Mouse (Mus musculus) embryonic facial prominence, embryonic 13.5 days (tissue): ENCODE data around the gene Comt. TPM values are rescaled to one million over a fixed set of nuclear protein-coding genes. Genes with fewer than 3 reads are reported as not detected.

Experiments used
- ATAC-seq: fragments of 200-750 bp; cut with Nextera tagmentation; 2 replicates; pipeline ENCODE4 v1.8.0; 2017; ENCODE audit warnings: low read depth; ENCODE audit not compliant: insufficient number of reproducible peaks, insufficient read depth, low FRiP score, low TSS enrichment
- H3K27ac ChIP-seq: fragments of 300-500 bp; sonication (generic); 2 replicates; pipeline ENCODE4 v1.5.1; 2015; ENCODE audit warnings: moderate library complexity, mild to moderate bottlenecking, inconsistent platforms
- H3K27me3 ChIP-seq: fragments of 300-500 bp; sonication (generic); 2 replicates; pipeline ENCODE4 v1.6.1; 2015; ENCODE audit warnings: mild to moderate bottlenecking, inconsistent platforms
- H3K36me3 ChIP-seq: fragments of 300-500 bp; sonication (generic); 2 replicates; pipeline ENCODE4 v1.6.1; 2015; ENCODE audit warnings: mild to moderate bottlenecking, inconsistent platforms
- H3K4me1 ChIP-seq: fragments of 300-500 bp; sonication (generic); 2 replicates; pipeline ENCODE4 v1.6.1; 2015; ENCODE audit warnings: inconsistent platforms
- H3K4me2 ChIP-seq: fragments of 300-500 bp; sonication (generic); 2 replicates; pipeline ENCODE4 v1.6.1; 2015; ENCODE audit warnings: moderate library complexity, mild to moderate bottlenecking, inconsistent platforms
- H3K4me3 ChIP-seq: fragments of 300-500 bp; sonication (generic); 2 replicates; pipeline ENCODE4 v1.5.1; 2015; ENCODE audit warnings: mild to moderate bottlenecking, inconsistent platforms
- H3K9ac ChIP-seq: fragments of 300-500 bp; sonication (generic); 2 replicates; pipeline ENCODE4 v1.6.1; 2015; ENCODE audit warnings: mild to moderate bottlenecking, inconsistent platforms
- H3K9me3 ChIP-seq: fragments of 300-500 bp; sonication (generic); 2 replicates; pipeline ENCODE4 v1.6.1; 2016; ENCODE audit warnings: inconsistent platforms
- WGBS: fragments of 180-500 bp; shearing (Covaris S2); methylation state at CpG from one replicate; pipeline ENCODE4 v1.1.7; 2015; ENCODE audit warnings: mixed read lengths; 5-methylcytosine and 5-hydroxymethylcytosine counted together
- microRNA-seq: library from miRNA; unstranded; fragments of <30 nt; microRNA quantifications from one replicate; pipeline ENCODE4, GENCODE M21; 2016
- polyA plus RNA-seq: library from polyadenylated mRNA; unstranded; fragments of >200 nt; fragmentation: Nextera tagmentation; extraction: Ambion mirVana; gene quantifications from 2 replicates; pipeline ENCODE4 v1.2.1, GENCODE M21; 2015

Gene Comt
- polyA plus RNA-seq, 1 experiment from 2014 or later = 78.8 TPM

DNA sequence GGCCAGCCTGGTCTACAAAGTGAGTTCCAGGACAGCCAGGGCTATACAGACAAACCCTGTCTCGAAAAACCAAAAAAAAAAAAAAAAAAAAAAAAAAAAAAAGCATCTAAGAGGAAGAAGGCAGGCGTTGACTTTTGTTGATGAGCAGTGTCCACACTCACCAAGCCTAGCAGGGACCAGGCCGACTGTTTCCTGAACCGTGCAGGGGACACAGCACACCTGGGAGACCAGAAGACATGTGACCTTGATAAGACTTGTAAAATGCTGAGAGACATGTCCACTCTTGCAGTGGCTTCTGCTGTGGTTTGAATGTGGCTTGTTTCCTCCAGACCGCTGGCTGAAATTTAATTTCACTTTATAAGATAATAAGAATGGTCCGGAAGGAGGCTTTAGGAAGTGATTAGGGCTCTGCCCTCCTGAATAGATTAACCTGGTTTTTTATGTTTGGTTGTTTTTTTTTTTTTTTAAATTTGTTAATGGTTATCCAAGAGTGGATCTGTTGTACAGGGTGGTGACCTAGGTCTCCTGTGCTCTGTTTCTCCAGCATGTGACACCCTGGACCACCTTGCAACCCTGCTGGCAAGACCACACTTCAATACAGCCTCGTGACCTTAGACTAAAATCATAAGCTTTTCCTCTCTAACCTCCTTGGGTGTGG is 50.2 kb downstream of the Comt start:
- no peaks in the 10 kb centered on the region for H3K9me3 ChIP-seq
- peaks cover 31% of the 10 kb centered on the region for H3K4me1 ChIP-seq
- H3K4me3 ChIP-seq = no peak overlapping the region
- ATAC-seq = no peak
- WGBS = 69% methylated on average over 6 of the region's 7 CpGs
- no peak overlapping the region for H3K9ac ChIP-seq
- no peak overlapping the region for H3K4me2 ChIP-seq
- no peaks in the 10 kb centered on the region for H3K36me3 ChIP-seq
- H3K27me3 ChIP-seq = no peaks in the 10 kb centered on the region
- H3K27ac ChIP-seq = no peak overlapping the region

DNA sequence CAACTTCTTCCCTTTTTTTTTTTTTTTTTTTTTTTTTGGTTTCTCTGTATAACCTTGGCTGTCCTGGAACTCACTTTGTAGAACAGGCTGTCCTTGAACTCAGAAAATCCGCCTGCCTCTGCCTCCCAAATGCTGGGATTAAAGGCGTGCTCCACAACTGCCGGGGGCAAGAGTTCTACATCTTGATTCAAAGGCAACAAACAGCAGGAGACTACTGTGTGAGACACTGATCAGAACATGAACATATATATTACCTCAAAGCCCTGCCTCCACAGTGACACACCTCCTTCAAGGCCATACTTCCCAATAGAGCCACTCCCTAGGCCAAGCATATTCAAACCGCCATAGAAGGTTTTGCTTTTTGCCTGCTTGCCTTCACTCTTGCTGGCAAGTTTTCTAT is 53.0 kb downstream of the Comt start:
- Histone ChIP-seq H3K27me3 (no peaks in the 10 kb centered on the region), H3K9me3 (no peaks in the 10 kb centered on the region)
- WGBS = 94% methylated on average over 4 of the region's 4 CpGs

DNA sequence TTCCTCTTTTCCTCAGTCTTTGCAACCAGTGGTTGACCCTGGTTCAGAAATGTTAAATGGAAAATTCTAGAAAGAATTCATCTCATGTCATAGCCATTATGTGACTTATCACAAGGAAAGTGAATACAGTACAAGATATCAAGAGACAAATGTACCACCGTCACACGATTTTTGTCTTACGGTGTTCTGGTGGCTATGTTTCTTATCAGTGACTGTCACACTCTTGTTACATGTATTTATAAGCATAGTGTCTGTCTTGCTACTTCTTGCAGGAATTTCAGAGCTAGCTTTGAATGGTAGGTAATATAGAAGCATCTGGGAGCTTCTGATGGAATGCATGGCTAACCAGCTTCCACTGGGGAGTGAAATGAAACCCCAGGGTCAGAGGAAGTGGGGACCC is 56.5 kb downstream of the Comt start:
- Histone ChIP-seq H3K36me3 (no peaks in the 10 kb centered on the region), H3K27me3 (no peaks in the 10 kb centered on the region), H3K9ac (no peak overlapping the region), H3K4me3 (no peak overlapping the region), H3K9me3 (no peaks in the 10 kb centered on the region), H3K27ac (no peak overlapping the region), H3K4me1 (no peaks in the 10 kb centered on the region), H3K4me2 (no peak overlapping the region)
- 96% methylated on average over 3 of the region's 3 CpGs for WGBS
- ATAC-seq = no peak

More for the DNA sequence above, 53.0 kb downstream of the Comt start:
- Histone ChIP-seq H3K4me3 (no peak overlapping the region), H3K9ac (no peak overlapping the region), H3K4me2 (no peak overlapping the region), H3K36me3 (no peaks in the 10 kb centered on the region), H3K27ac (no peak overlapping the region), H3K4me1 (peaks cover 7% of the 10 kb centered on the region; the same call in 1 of the 2 replicates)
- ATAC-seq = no peak

DNA sequence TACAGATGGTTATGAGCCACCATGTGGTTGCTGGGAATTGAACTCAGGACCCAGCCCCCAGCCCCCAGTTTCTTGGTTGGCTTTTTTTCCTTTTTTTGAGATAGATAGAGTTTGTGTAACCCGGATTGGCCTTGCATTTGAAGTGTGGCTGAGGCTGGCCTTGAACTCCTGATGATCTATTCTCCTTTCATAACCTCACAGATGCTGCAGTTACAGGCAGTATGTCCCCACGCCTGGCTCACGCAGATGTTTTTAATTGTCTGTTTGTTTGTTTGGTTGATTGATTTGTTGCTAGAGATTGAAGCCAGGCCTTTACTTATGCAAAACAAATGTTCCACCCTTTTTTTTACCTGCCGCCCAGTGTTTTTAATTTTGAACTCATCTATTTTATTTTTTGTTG is 59.8 kb downstream of the Comt start:
- H3K36me3 ChIP-seq = no peaks in the 10 kb centered on the region
- H3K9ac ChIP-seq = no peak overlapping the region
- no peaks in the 10 kb centered on the region for H3K9me3 ChIP-seq
- no peak for ATAC-seq
- no peaks in the 10 kb centered on the region for H3K4me1 ChIP-seq
- WGBS = 34% methylated on average over 4 of the region's 4 CpGs
- H3K27me3 ChIP-seq = no peaks in the 10 kb centered on the region
- H3K27ac ChIP-seq = no peak overlapping the region
- H3K4me3 ChIP-seq = no peak overlapping the region
- H3K4me2 ChIP-seq = no peak overlapping the region

DNA sequence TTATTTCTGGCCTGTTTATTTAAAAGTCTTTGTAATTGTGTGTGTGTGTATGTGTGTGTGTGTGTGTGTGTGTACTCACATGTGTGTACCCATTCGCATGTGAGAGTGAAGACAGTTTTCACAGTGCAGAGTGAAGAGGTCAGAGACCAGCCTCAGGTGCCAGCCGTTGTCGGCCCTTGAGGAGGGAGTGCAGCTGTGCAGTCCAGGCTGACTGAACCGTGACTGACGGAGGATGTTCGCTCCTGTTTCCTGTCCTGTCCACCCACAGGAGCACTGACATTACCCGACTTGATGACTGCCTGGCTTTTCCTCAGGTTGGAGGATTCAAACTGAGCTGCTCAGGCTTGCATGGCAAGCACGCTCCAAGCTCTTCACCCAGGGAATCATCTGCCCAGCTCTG is 63.7 kb downstream of the Comt start:
- H3K27ac ChIP-seq = no peak overlapping the region
- H3K9ac ChIP-seq = no peak overlapping the region
- H3K4me3 ChIP-seq = no peak overlapping the region
- H3K36me3 ChIP-seq = no peaks in the 10 kb centered on the region
- H3K4me2 ChIP-seq = no peak overlapping the region
- H3K9me3 ChIP-seq = no peaks in the 10 kb centered on the region
- 75% methylated on average over 8 of the region's 8 CpGs for WGBS
- ATAC-seq = no peak
- no peaks in the 10 kb centered on the region for H3K4me1 ChIP-seq
- H3K27me3 ChIP-seq = no peaks in the 10 kb centered on the region

DNA sequence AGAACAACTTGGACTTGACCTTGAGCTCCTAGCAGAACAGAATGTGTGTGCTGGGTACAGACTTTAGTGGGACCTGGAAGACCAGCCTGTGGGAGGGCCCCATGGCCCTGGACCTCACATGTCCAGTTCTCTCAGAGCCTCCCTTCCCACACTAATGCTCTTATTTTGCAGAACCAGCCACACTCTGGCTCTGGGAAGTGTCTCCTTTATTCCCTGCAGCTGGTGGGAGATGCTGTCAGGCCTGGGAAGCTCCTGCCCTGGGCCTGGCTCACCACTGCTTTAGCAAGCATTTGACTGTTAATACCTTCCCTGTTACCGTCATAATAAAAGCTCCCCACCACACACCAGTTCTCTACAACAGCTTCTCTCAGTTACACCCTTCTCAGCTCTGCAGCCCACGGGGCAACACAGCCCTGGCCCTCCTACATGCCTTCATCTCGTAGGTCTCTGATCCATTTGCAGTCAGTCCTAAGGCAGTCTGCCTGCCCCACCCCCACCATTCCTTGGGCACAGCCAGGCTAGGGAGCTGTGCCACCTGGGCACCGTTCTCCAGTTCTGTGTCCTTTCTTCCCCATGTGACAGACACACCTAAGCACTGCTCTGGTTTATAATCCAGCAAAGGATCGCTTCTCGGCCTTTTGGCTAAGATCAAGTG is 66.4 kb downstream of the Comt start:
- no peaks in the 10 kb centered on the region for H3K36me3 ChIP-seq
- H3K4me1 ChIP-seq = no peaks in the 10 kb centered on the region
- H3K9me3 ChIP-seq = no peaks in the 10 kb centered on the region
- 72% methylated on average over 6 of the region's 6 CpGs for WGBS
- no peaks in the 10 kb centered on the region for H3K27me3 ChIP-seq
- ATAC-seq = no peak
- H3K9ac ChIP-seq = peak overlapping the region; percentile 27; the same call in 1 of the 2 replicates
- H3K4me3 ChIP-seq = no peak overlapping the region
- H3K27ac ChIP-seq = no peak overlapping the region
- no peak overlapping the region for H3K4me2 ChIP-seq

DNA sequence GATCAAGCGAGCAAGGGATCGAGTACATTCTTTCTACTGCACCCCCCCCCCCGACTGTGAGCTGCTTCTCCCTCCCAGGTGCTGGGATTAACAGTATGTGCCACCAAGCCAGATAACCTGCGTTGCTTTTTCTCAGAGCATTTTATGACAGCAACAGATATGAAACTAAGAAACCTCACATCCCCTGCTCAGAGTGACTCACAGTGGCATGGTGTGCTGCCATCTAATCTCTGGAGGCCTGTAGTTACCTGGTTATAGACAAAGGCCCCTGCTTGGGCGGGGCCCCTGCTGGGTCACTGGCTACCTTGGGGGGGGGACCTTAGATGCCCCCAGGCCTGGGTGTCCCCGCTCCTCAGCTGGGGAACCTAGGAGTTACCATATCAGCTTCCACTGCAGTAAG is 68.7 kb downstream of the Comt start:
- no peaks in the 10 kb centered on the region for H3K27me3 ChIP-seq
- WGBS = 86% methylated on average over 6 of the region's 6 CpGs
- no peaks in the 10 kb centered on the region for H3K36me3 ChIP-seq
- no peaks in the 10 kb centered on the region for H3K4me1 ChIP-seq
- ATAC-seq = no peak
- no peak overlapping the region for H3K9ac ChIP-seq
- no peak overlapping the region for H3K4me3 ChIP-seq
- H3K9me3 ChIP-seq = no peaks in the 10 kb centered on the region
- H3K4me2 ChIP-seq = no peak overlapping the region
- no peak overlapping the region for H3K27ac ChIP-seq

DNA sequence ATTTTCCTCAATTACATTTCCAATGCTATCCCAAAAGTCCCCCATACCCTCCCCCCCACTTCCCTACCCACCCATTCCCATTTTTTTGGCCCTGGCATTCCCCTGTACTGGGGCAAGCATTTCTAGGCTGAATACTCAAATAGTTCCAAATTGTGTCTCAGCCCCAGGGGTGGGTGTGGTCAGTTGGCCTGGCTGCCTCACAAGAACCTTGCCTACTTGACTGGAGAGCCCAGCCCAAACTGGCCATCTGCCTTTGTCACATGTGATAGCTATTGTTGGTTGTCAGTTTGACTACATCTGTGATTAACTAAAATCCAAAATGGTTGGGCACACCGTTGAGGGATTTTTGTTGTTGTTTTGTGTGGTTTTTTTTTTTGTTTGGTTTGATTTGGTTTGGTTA is 69.7 kb downstream of the Comt start:
- 64% methylated on average over 1 of the region's 1 CpGs for WGBS
- Histone ChIP-seq H3K9me3 (no peaks in the 10 kb centered on the region), H3K27me3 (no peaks in the 10 kb centered on the region), H3K4me2 (no peak overlapping the region), H3K4me3 (no peak overlapping the region), H3K27ac (no peak overlapping the region), H3K9ac (no peak overlapping the region), H3K4me1 (no peaks in the 10 kb centered on the region), H3K36me3 (no peaks in the 10 kb centered on the region)
- no peak for ATAC-seq

Small RNA genes lying within 50 kb of the gene (microRNA-seq; reads per million reads assigned to microRNA genes)
- not detected for gene Gm26219

Other genes with a start within 250 kb of the Comt start
- not detected in 2 replicates for gene Ccdc188, start 209.0 kb downstream of the Comt start, polyA plus RNA-seq
- 13.9 and 18.1 TPM in 2 replicates for gene Zdhhc8, start 191.7 kb downstream of the Comt start, polyA plus RNA-seq
- 110 and 112 TPM in 2 replicates for gene Trmt2a, start 178.2 kb downstream of the Comt start, polyA plus RNA-seq
- gene Ranbp1, start 178.1 kb downstream of the Comt start, polyA plus RNA-seq = 608 and 686 TPM in 2 replicates
- 0.59 and 3.0 TPM in 2 replicates for gene Gm49776, start 168.5 kb downstream of the Comt start, polyA plus RNA-seq
- 38.6 and 39.9 TPM in 2 replicates for gene Dgcr8, start 137.6 kb downstream of the Comt start, polyA plus RNA-seq
- 27.6 and 30.6 TPM in 2 replicates for gene Tango2, start 78.7 kb downstream of the Comt start, polyA plus RNA-seq
- gene Arvcf, start 78.7 kb downstream of the Comt start, polyA plus RNA-seq = 30.8 and 33.6 TPM in 2 replicates
- gene Txnrd2, start 468 bp downstream of the Comt start, polyA plus RNA-seq = 14.9 and 17.7 TPM in 2 replicates
- 19.7 and 20.3 TPM in 2 replicates for gene Gnb1l, start 71.9 kb upstream of the Comt start, polyA plus RNA-seq
- gene Rtl10, start 72.0 kb upstream of the Comt start, polyA plus RNA-seq = 5.4 and 5.5 TPM in 2 replicates
- gene Tbx1, start 163.8 kb upstream of the Comt start, polyA plus RNA-seq = 7.9 and 8.3 TPM in 2 replicates
- 2.2 and 3.2 TPM in 2 replicates for gene Gp1bb, start 195.6 kb upstream of the Comt start, polyA plus RNA-seq
- 4.5 and 7.4 TPM in 2 replicates for gene Gm49601, start 199.6 kb upstream of the Comt start, polyA plus RNA-seq
- 39.7 and 45.9 TPM in 2 replicates for gene Sept5, start 203.1 kb upstream of the Comt start, polyA plus RNA-seq